Mouse (Mus musculus) forebrain, embryonic 12.5 days (tissue): ENCODE measurements around the gene 1300017J02Rik. TPM values are rescaled to one million over a fixed set of nuclear protein-coding genes. Genes with fewer than 3 reads are reported as not detected.

ENCODE experiments used
- ATAC-seq: fragments of 200-750 bp; cut with Nextera tagmentation; 2 replicates; pipeline ENCODE4 v1.8.0; 2017; ENCODE audit warnings: moderate TSS enrichment; ENCODE audit not compliant: low FRiP score
- H3K27ac ChIP-seq: fragments of 300-500 bp; sonication (generic); 2 replicates; pipeline ENCODE4 v1.5.1; 2016; ENCODE audit warnings: mild to moderate bottlenecking
- H3K27me3 ChIP-seq: fragments of 300-500 bp; sonication (generic); 2 replicates; pipeline ENCODE4 v1.6.1; 2016; ENCODE audit warnings: mild to moderate bottlenecking
- H3K36me3 ChIP-seq: fragments of 300-500 bp; sonication (generic); replicated peaks from 2 replicates; pipeline ENCODE4 v1.6.1; 2016; ENCODE audit warnings: mild to moderate bottlenecking
- H3K4me1 ChIP-seq: fragments of 300-500 bp; sonication (generic); 2 replicates; pipeline ENCODE4 v1.6.1; 2016
- H3K4me2 ChIP-seq: fragments of 300-500 bp; sonication (generic); 2 replicates; pipeline ENCODE4 v1.6.1; 2016; ENCODE audit warnings: mild to moderate bottlenecking, moderate library complexity
- H3K4me3 ChIP-seq: fragments of 300-500 bp; sonication (generic); replicated peaks from 2 replicates; pipeline ENCODE4 v1.5.1; 2016; ENCODE audit warnings: mild to moderate bottlenecking
- H3K9ac ChIP-seq: fragments of 300-500 bp; sonication (generic); 2 replicates; pipeline ENCODE4 v1.6.1; 2016; ENCODE audit warnings: mild to moderate bottlenecking
- H3K9me3 ChIP-seq: fragments of 300-500 bp; sonication (generic); 2 replicates; pipeline ENCODE4 v1.6.1; 2016
- WGBS: fragments of 180-500 bp; shearing (Covaris S2); methylation state at CpG from one replicate; pipeline ENCODE4 v1.1.7; 2016; 5-methylcytosine and 5-hydroxymethylcytosine counted together
- polyA plus RNA-seq: library from polyadenylated mRNA; unstranded; fragments of >200 nt; fragmentation: Nextera tagmentation; extraction: Ambion mirVana; gene quantifications from 2 replicates; pipeline ENCODE4 v1.2.1, GENCODE M21; 2016

1300017J02Rik gene
- polyA plus RNA-seq, 1 experiment from 2014 or later: 3.3 TPM

DNA sequence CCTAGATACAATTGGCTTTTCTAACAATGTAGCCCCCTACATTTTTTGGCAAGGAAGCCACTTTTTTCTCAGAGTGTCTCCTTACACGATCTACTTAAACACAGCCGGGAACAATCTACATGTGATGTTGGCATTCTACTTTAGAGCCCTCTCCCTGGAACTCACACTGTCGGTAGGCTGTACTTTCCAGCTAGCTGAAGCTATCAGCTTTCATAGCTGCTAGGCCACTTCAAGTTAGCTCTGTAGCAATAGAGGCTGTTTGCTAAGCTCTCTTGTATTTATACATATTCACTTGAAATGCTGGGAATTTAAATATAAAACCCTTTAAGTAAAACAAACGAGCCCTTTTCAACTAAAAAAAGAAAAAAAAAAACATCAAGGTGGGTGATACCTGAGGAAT, 2.6 kb downstream of the 1300017J02Rik start:
- Histone ChIP-seq H3K4me3 (no peak overlapping the region), H3K36me3 (no peaks in the 10 kb centered on the region), H3K9me3 (no peaks in the 10 kb centered on the region), H3K9ac (no peak overlapping the region), H3K27me3 (no peaks in the 10 kb centered on the region), H3K4me1 (peaks cover 16% of the 10 kb centered on the region), H3K4me2 (no peak overlapping the region), H3K27ac (no peak overlapping the region)
- WGBS: 86% methylated on average over 4 of the region's 4 CpGs
- no peak for ATAC-seq

- Histone ChIP-seq H3K27me3 (no peaks in the 10 kb centered on the region), H3K4me3 (no peak overlapping the region), H3K4me1 (peaks cover 7% of the 10 kb centered on the region), H3K9me3 (no peaks in the 10 kb centered on the region), H3K9ac (no peak overlapping the region), H3K27ac (no peak overlapping the region), H3K36me3 (no peaks in the 10 kb centered on the region), H3K4me2 (no peak overlapping the region)
- WGBS: 94% methylated on average over 8 of the region's 8 CpGs
- no peak for ATAC-seq
Observed at GRCm38 (mm10) chr9:103301086-103301485, 3.8 kb downstream of the 1300017J02Rik start.

DNA sequence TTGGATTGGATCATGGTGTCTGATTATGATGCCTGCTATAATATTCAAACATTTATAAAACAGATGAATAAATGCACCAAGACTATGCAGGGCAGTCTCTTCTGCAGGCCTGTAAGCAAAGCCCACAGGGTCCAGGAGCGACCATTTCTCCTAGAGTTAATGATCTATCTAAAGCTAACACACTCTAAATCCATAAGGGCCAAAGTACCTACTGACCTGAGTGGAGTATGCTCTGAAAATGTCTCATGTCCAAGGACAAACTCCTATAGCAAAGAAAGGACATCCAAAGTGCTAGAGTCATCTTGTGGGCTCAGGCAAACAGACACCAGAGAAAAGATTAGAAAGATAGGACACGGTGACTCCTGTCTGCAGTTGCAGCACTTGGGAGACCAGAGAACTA, 10.4 kb downstream of the 1300017J02Rik start:
- no peak for ATAC-seq
- Histone ChIP-seq H3K27ac (no peak overlapping the region), H3K36me3 (no peaks in the 10 kb centered on the region), H3K27me3 (no peaks in the 10 kb centered on the region), H3K9ac (no peak overlapping the region), H3K4me1 (no peaks in the 10 kb centered on the region), H3K9me3 (no peaks in the 10 kb centered on the region), H3K4me3 (no peak overlapping the region), H3K4me2 (no peak overlapping the region)
- WGBS: 92% methylated on average over 2 of the region's 2 CpGs

GRCm38 (mm10) chr9:103288489-103289180, 16.2 kb downstream of the 1300017J02Rik start:
- WGBS: 91% methylated on average over 13 of the region's 13 CpGs
- Histone ChIP-seq H3K4me3 (no peak overlapping the region), H3K27me3 (no peaks in the 10 kb centered on the region), H3K4me2 (no peak overlapping the region), H3K9ac (no peak overlapping the region), H3K9me3 (no peaks in the 10 kb centered on the region), H3K4me1 (no peaks in the 10 kb centered on the region), H3K36me3 (no peaks in the 10 kb centered on the region), H3K27ac (no peak overlapping the region)
- ATAC-seq: no peak

- Histone ChIP-seq H3K27ac (no peak overlapping the region), H3K36me3 (no peaks in the 10 kb centered on the region), H3K9ac (no peak overlapping the region), H3K9me3 (no peaks in the 10 kb centered on the region), H3K4me2 (no peak overlapping the region), H3K27me3 (no peaks in the 10 kb centered on the region), H3K4me3 (no peak overlapping the region), H3K4me1 (no peaks in the 10 kb centered on the region)
- WGBS: 93% methylated on average over 19 of the region's 19 CpGs
- ATAC-seq: no peak
Observed at GRCm38 (mm10) chr9:103287840-103288488, 16.9 kb downstream of the 1300017J02Rik start.

DNA sequence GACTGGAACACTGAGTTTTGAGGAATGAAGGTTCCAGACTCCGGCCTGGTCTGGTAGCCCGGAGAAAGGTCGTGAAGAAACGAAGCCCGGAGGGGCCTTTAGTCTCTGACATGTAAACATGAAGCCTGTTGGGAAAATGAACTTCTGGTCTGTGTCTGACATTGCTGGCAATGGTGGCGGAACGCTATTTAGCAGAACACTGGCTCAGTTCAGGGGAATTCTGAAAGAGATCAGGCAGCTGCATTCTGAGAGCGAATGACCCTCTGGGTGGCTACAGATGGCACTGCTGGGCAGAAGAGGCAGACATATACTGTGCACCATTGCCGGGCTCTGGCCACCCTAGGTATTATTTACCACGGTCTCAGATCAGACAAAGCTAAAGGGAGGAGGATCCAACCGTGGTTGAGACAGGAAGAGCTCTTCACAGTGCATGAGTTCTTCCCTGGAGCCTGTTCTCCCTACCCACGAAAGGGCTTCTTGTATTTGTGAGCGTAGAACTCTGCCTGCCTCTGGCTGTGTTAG, 17.9 kb downstream of the 1300017J02Rik start:
- no peaks in the 10 kb centered on the region for H3K4me1 ChIP-seq
- ATAC-seq: no peak
- WGBS: 85% methylated on average over 13 of the region's 13 CpGs
- H3K36me3 ChIP-seq: no peaks in the 10 kb centered on the region
- H3K4me3 ChIP-seq: no peak overlapping the region
- H3K27me3 ChIP-seq: no peaks in the 10 kb centered on the region
- H3K9ac ChIP-seq: no peak overlapping the region
- no peak overlapping the region for H3K4me2 ChIP-seq
- H3K27ac ChIP-seq: no peak overlapping the region
- no peaks in the 10 kb centered on the region for H3K9me3 ChIP-seq

GRCm38 (mm10) chr9:103286396-103286795, 18.5 kb downstream of the 1300017J02Rik start:
- no peaks in the 10 kb centered on the region for H3K27me3 ChIP-seq
- ATAC-seq: no peak
- 69% methylated on average over 4 of the region's 4 CpGs for WGBS
- H3K27ac ChIP-seq: no peak overlapping the region
- no peaks in the 10 kb centered on the region for H3K4me1 ChIP-seq
- H3K9ac ChIP-seq: no peak overlapping the region
- no peaks in the 10 kb centered on the region for H3K36me3 ChIP-seq
- no peak overlapping the region for H3K4me3 ChIP-seq
- H3K9me3 ChIP-seq: no peaks in the 10 kb centered on the region
- no peak overlapping the region for H3K4me2 ChIP-seq

GRCm38 (mm10) chr9:103276876-103277275, 28.0 kb downstream of the 1300017J02Rik start:
- WGBS: 89% methylated on average over 6 of the region's 6 CpGs
- H3K9me3 ChIP-seq: no peaks in the 10 kb centered on the region

DNA sequence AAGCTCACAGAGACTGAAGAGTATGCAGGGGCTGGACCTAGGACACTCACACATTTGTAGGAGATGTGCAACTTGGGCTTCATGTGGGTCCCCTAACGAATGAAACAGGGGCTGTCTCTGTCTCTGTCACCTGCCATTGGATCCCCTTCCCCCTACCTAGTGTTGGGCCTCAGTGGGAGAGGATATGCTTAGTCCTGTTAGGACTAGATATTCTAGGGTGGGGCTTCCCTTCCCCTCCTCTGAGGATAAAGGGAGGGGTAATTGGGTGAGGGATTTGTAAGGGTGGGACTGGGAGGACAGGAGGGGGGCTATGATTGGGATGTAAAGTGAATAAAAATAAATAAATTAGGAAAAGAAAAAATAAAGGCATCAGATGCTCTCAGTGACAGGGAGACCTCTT, 29.2 kb downstream of the 1300017J02Rik start:
- Histone ChIP-seq H3K36me3 (no peaks in the 10 kb centered on the region), H3K9me3 (no peaks in the 10 kb centered on the region), H3K4me3 (no peak overlapping the region), H3K4me1 (no peaks in the 10 kb centered on the region), H3K4me2 (no peak overlapping the region), H3K9ac (no peak overlapping the region), H3K27me3 (no peaks in the 10 kb centered on the region), H3K27ac (no peak overlapping the region)
- WGBS: 82% methylated on average over 1 of the region's 1 CpGs
- ATAC-seq: no peak

More at GRCm38 (mm10) chr9:103276876-103277275, 28.0 kb downstream of the 1300017J02Rik start:
- Histone ChIP-seq H3K4me1 (no peaks in the 10 kb centered on the region), H3K27ac (no peak overlapping the region), H3K9ac (no peak overlapping the region), H3K27me3 (no peaks in the 10 kb centered on the region), H3K4me3 (no peak overlapping the region), H3K36me3 (no peaks in the 10 kb centered on the region), H3K4me2 (no peak overlapping the region)
- ATAC-seq: no peak

DNA sequence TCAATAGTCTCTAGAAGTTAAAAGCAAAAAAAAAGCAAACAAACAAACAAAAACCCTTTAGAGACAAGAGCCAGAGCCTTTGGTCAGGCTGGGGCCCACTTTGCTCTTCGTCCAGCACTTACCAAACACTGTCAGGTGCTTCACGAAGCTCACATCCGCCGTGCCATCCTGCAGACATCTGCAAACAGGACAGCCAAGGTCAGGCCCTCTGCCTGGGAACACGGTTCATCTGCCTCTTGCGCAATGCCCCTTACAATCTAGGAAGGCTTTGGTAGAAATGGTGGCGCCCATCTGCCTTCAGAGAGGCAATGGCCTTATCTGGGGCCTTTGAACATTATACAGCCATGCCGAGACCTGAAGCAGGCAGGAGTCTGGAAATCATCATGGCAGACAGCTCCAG, 30.1 kb downstream of the 1300017J02Rik start:
- Histone ChIP-seq H3K4me1 (no peaks in the 10 kb centered on the region), H3K36me3 (no peaks in the 10 kb centered on the region), H3K27ac (no peak overlapping the region), H3K4me3 (no peak overlapping the region), H3K9me3 (no peaks in the 10 kb centered on the region), H3K4me2 (no peak overlapping the region), H3K27me3 (no peaks in the 10 kb centered on the region), H3K9ac (no peak overlapping the region)
- 89% methylated on average over 8 of the region's 8 CpGs for WGBS
- ATAC-seq: no peak

GRCm38 (mm10) chr9:103271104-103271503, 33.8 kb downstream of the 1300017J02Rik start:
- Histone ChIP-seq H3K27me3 (no peaks in the 10 kb centered on the region), H3K9ac (no peak overlapping the region), H3K9me3 (no peaks in the 10 kb centered on the region), H3K4me1 (no peaks in the 10 kb centered on the region), H3K4me3 (no peak overlapping the region), H3K4me2 (no peak overlapping the region), H3K27ac (no peak overlapping the region), H3K36me3 (no peaks in the 10 kb centered on the region)
- 52% methylated on average over 4 of the region's 4 CpGs for WGBS
- ATAC-seq: no peak

- Histone ChIP-seq H3K9me3 (no peaks in the 10 kb centered on the region), H3K4me1 (no peaks in the 10 kb centered on the region), H3K36me3 (no peaks in the 10 kb centered on the region), H3K4me3 (no peak overlapping the region), H3K9ac (no peak overlapping the region), H3K4me2 (no peak overlapping the region), H3K27me3 (no peaks in the 10 kb centered on the region), H3K27ac (no peak overlapping the region)
- 91% methylated on average over 4 of the region's 4 CpGs for WGBS
- ATAC-seq: no peak
Observed at GRCm38 (mm10) chr9:103265778-103266177, 39.1 kb downstream of the 1300017J02Rik start.

DNA sequence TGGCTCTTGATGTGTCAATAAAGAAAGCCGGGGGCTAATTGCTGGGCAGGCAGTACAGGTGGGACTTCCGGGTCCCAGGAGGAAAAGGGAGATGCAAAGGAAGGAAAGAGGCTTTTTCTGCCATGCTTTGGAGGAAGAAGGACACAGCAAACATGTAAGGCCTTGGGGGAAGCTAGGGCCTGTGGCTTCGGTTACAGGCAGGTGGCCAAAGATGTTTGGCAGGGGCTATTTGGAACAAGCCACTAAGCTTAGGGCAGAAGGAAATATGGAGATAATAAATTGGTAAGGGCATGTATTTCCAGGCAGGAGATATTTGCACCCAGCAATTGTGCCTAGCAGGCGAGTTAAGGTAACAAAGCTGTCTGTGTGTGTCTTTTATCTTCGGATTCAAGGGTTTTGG, 52.0 kb downstream of the 1300017J02Rik start:
- ATAC-seq: no peak
- 88% methylated on average over 5 of the region's 5 CpGs for WGBS
- Histone ChIP-seq H3K4me3 (no peak overlapping the region), H3K9me3 (0 out of 2 replicates have a peak, but pooled peaks cover 4% of the 10 kb centered on the region), H3K9ac (no peak overlapping the region), H3K4me1 (no peaks in the 10 kb centered on the region), H3K27ac (no peak overlapping the region), H3K27me3 (no peaks in the 10 kb centered on the region), H3K36me3 (no peaks in the 10 kb centered on the region), H3K4me2 (no peak overlapping the region)
